Mouse (Mus musculus) right cerebral cortex, adult 2 months (tissue): ENCODE results near the gene Olfr635.
"Not testable (repeated sequence)": the region's sequence is repeated elsewhere in the genome, so short reads cannot be mapped to it uniquely, and the experiment has no call there.

Experiments used
- DNase-seq, 2 experiments: peaks; one replicate each; pipeline ENCODE4 v3.0.0; 2021 to 2022; ENCODE audit warnings: low spot score in 2 of 2

The Olfr635 gene

DNA sequence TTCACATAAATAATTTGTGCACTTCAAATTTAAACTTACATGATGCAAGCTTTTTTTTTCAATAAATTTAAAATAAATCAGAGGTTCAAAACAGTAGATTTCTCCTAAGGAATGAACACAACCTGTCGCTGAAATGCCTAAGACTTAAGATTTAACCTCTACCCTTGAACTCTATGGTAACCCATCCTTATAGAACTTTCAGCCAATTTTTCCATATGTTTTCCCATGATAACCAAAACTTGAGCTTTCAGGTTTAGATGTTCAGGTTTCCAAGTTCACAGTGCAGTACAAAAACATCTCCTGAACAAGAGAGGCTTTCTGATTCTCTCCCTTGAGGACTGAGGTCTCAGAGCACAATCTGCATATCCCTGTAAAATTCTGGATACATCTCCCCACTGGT is at the start of gene Olfr635:
TSS of gene Olfr635 (plus strand) at position 301 of the 400 bp plus-strand sequence.
- DNase-seq, result no peak

- DNase-seq, result no peak
Measured at GRCm38 (mm10) chr7:103928525-103928924, 42.4 kb upstream of the Olfr635 start, which contains the start of gene Olfr631. Gene Olfr631, plus strand, starts transcription at chr7:103928825.

DNA sequence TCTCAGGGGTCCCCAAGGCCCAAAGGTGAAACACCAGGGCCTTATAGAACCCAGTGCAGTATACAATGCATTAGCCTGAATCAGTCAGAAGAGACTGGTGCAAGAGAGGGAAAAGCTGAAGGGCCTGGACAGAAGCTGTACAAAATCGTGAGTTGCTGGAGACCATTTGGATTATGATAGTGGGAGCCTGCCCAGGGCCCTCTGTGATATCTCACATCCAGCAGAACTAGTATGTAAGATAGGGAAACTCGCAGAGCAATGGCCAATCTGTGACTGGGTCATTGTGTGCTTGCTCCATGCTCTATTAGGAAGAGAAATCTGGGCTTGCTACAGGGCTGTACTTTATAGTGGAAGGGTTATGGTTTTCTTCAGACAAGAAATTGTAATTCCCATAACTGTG is 36.7 kb upstream of the Olfr635 start, which contains the start of gene Olfr632:
TSS of gene Olfr632 (plus strand) at position 84 of the 400 bp plus-strand sequence.
- no peak for DNase-seq

GRCm38 (mm10) chr7:103942730-103943129 is 28.2 kb upstream of the Olfr635 start:
- DNase-seq, result peak; percentile 3 to 4

DNA sequence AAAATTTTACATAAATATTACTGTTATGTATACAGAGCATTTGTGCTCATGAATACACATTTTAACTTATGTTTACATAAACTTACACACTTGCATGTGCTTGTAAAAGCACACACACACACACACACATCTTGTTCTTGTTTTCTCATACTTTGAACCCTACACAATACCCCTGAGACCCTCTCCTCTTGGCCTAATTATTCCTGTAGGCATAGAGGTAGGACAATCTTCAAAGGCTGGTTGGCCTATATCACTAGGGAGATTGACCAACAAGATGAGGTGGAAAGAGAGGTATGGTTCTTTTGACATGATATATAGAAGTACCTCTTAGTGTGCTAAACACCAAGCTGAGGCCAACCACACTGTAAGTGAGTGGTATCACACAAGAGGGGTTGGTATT is 26.8 kb upstream of the Olfr635 start, which contains the start of gene Olfr633:
TSS of gene Olfr633 (plus strand) at position 301 of the 400 bp plus-strand sequence.
- no peak for DNase-seq

GRCm38 (mm10) chr7:103966873-103967272 is 4.1 kb upstream of the Olfr635 start:
- not testable (repeated sequence) for DNase-seq

- no peak for DNase-seq
Measured at GRCm38 (mm10) chr7:103971782-103972181, 830 bp downstream of the Olfr635 start.

- DNase-seq, result no peak
Measured at GRCm38 (mm10) chr7:103998446-103998845, 27.5 kb downstream of the Olfr635 start, which contains the start of gene Olfr638. Gene Olfr638, plus strand, starts transcription at chr7:103998746.

DNA sequence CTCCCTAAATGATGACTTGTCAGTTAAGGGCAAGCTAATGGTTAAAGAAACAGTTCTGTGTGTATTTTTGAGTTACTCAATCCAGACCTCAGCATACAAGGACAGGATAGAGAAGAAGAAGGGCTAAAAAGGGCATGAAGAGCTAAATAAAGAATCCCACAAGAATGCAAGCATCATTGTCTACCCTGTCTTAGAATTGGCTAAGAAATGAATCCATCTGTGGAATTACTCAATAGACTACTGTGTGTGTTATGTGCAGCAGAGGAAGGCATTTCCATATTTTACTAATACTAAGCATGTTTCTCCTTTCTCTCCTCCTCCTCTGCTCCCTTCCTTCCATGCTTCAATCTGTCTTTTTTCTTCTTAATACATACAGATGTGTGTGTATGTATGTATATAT is 28.2 kb downstream of the Olfr635 start:
- DNase-seq, result no peak

DNA sequence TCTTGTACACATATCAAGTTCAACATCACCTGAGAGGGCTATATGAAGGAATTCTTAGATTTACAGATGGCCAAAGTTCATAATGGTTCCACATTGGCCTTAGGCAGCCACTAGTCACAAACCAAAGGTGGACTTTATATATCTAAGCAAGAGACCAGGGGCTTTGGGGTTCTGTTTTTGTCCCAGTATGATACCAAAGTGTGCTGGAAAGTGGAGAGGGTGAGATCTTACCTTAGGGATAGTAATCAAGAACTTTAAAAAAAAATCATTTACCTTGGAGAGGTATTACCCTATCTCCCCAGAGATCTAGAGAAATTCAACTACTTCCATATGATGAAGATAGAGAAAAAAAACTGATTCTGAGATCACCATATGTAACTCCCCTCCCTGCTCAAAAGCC is 46.3 kb downstream of the Olfr635 start, which contains the start of gene Olfr639:
TSS of gene Olfr639 (minus strand) at position 101 of the 400 bp plus-strand sequence.
- DNase-seq, result no peak

- DNase-seq, result no peak
Measured at GRCm38 (mm10) chr7:104018953-104019352, 48.0 kb downstream of the Olfr635 start.

DNA sequence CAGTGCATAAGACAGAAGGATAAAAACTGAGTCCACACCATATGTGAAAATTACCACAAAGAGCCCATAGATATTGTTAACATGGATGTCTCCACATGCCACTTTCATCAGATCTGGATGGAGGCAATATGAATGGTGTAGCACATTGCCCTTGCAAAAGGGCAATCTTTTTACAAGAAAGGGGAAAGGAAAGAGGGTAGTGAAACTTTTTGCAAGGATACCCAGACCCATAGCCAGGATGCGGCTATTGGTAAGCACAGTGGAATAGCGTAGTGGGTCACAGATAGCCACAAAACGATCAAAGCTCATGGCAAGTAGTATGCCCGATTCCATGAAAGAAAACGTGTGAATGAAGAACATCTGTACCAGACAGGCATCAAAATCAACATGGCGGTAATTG is 50.7 kb downstream of the Olfr635 start:
- DNase-seq, result no peak

GRCm38 (mm10) chr7:104025473-104025872 is 54.5 kb downstream of the Olfr635 start, which contains the start of gene Olfr640:
Gene Olfr640, minus strand, starts transcription at chr7:104025573.
- no peak for DNase-seq

DNA sequence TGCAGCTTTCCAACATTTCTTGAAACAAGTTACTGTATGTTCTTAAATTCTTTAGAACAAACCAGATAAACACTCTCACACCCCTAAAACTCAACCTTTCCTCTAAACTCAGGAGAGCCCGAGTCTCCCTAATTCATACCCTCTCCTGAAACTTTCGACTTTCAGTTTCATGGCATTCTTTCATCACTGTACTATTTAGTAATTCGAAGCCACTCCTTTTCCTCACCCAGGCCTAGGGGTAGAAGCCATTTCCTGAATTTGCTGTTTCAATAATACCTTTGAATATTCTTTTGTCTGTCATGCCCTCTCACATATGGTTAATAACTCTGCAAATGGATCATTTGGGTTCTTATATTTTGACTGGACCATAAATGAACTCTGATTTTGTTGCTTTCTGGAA is 56.0 kb downstream of the Olfr635 start:
- no peak for DNase-seq

DNA sequence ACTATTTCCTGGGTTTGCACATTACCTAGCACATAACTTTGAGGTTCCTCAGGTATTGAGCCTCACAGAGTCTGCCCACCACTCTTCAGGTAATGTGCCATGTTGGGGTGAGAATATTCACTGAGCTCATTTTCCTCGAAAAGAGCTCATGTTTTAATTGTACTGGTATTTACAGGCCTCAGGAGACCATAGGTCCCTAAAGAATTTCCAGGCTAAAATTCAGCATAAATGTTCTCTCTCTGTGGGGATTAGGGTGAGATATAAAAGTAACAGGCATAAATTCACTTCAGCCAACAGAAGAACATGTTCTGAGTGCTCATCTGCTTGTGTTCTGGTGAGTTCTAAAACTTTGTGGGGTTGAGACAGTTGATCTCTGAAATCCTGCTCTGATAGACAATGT is 64.2 kb downstream of the Olfr635 start, which contains the start of gene Olfr641:
TSS of gene Olfr641 (plus strand) at position 301 of the 400 bp plus-strand sequence.
- no peak for DNase-seq
